Mouse (Mus musculus) bone marrow macrophage, adult 2 months (primary cell): ENCODE data around the gene Eid3. TPM values are rescaled to one million over a fixed set of nuclear protein-coding genes. Genes with fewer than 3 reads are reported as not detected.

Experiments
- H3K27ac ChIP-seq: 2 replicates; pipeline ENCODE4 v1.5.1; 2012; ENCODE audit warnings: low read depth, low read length; ENCODE audit not compliant: insufficient read depth
- H3K4me1 ChIP-seq: 2 replicates; pipeline ENCODE4 v1.6.1; 2012; ENCODE audit warnings: low read length; ENCODE audit not compliant: control insufficient read depth, insufficient read depth
- H3K4me3 ChIP-seq: 2 replicates; pipeline ENCODE4 v1.5.1; 2012; ENCODE audit warnings: mild to moderate bottlenecking, low read length, moderate library complexity; ENCODE audit not compliant: insufficient read depth
- CTCF ChIP-seq: IDR thresholded peaks from 2 replicates; pipeline ENCODE4 v1.5.1; 2012; ENCODE audit warnings: low read depth, mild to moderate bottlenecking, low read length, moderate library complexity
- POLR2A ChIP-seq: IDR thresholded peaks from 2 replicates; pipeline ENCODE4 v1.6.1; 2012; ENCODE audit warnings: mild to moderate bottlenecking, low read depth, low read length, borderline replicate concordance
- polyA plus RNA-seq: library from polyadenylated mRNA; stranded (reverse); fragments of >200 nt; gene quantifications from 2 replicates; pipeline ENCODE4 v1.2.4, GENCODE M21; 2012; ENCODE audit not compliant: missing spikeins, insufficient read depth, insufficient read length

The Eid3 gene
- polyA plus RNA-seq = 3.5 and 4.3 TPM in 2 replicates

DNA sequence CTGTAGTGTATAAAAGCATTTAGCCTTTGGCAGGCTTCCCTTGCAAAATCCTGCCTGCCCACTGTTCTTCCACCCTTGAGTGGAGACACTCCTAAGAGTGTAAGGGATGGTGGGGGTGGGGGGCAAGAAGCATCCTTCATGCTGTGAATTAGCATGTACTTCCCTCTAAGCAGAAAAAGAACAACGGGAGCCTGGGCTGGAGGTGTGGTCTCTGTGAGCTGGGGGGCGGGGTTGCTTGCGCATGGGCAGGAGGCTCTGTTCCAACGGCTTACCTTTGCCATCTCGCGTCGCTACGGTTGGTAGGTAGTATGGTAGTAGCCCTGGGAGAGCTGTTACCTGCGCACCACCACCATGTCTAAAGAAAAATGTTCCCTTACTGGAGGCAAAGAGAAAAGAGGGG, at the start of gene Eid3:
Gene Eid3 (plus strand): TSS at position 271 of the 400 bp plus-strand sequence.
- Histone ChIP-seq H3K4me3 (no peak within 1 kb of the TSS), H3K4me1 (peaks cover 47% of the 10 kb centered on the region), H3K27ac (no peak within 1 kb of the TSS)
- TF ChIP-seq POLR2A (no peak), CTCF (no peak)

DNA sequence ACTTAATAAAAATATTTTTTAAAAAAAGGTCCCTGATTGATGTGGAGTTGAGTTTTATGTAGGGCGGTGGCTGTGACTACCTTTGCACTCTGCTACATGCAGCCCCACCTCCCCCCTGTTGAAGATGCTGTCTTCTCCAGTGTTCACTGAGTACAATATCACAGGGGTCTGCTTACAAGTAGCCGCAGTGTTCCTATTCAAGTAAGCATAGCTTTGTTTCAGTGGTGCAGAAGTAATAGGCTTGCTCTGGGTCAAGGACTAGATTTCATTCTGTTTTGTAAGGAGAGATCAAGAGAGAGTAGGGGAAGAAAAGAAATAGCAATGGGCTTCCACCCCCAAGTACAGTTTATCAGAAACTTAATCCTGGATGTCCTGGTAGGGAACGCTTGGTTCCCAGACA, 48.9 kb upstream of the Eid3 start:
- H3K4me1 ChIP-seq = peaks cover 15% of the 10 kb centered on the region
- no peak for TF ChIP-seq CTCF
- TF ChIP-seq POLR2A = no peak
- H3K27ac ChIP-seq = no peak overlapping the region

DNA sequence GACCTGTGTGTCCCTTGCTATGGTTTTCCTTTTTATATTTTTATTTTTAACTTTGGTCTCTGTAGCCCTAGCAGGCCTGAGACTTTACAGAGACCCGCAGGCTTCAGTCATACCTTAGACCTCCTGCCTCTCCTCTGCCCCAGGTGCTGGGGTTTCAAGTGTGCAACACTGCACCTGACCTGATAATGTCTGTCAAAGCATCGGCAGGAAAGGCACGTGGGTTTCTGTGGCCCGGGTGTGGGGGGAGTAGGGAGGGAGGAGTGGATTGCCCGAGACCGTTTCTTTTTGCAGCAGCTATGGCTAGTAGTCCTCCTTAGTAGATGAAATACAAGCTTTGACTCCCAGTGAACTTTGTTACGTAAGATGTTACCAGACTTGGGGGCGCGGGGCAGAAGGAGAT, 48.5 kb upstream of the Eid3 start:
- no peak for TF ChIP-seq POLR2A
- no peak for TF ChIP-seq CTCF
- Histone ChIP-seq H3K4me3 (no peak overlapping the region), H3K27ac (no peak overlapping the region), H3K4me1 (peaks cover 15% of the 10 kb centered on the region)

More for the DNA sequence above, 48.9 kb upstream of the Eid3 start:
- H3K4me3 ChIP-seq = no peak overlapping the region

DNA sequence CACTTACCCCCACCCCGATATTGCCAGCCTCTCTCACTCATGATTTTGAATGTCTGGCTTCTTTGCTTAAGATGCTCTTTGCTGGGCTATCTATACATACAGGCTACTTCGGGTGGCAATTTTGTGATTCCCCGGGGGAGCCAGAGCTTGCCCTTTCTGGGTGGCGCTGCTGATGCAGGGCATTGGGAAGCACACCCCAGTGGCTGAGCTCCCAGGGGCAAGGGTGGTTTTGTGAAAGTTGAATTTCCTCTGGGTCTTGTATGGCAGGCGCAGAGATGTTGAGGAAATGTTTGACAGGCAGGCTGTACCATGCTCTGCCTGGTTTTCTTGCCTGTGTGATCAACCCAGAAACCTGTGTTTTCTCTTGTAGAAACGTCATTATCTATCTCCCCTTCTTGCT, 47.8 kb upstream of the Eid3 start:
- Histone ChIP-seq H3K27ac (no peak overlapping the region), H3K4me1 (peaks cover 13% of the 10 kb centered on the region), H3K4me3 (no peak overlapping the region)
- TF ChIP-seq POLR2A (no peak), CTCF (no peak)

DNA sequence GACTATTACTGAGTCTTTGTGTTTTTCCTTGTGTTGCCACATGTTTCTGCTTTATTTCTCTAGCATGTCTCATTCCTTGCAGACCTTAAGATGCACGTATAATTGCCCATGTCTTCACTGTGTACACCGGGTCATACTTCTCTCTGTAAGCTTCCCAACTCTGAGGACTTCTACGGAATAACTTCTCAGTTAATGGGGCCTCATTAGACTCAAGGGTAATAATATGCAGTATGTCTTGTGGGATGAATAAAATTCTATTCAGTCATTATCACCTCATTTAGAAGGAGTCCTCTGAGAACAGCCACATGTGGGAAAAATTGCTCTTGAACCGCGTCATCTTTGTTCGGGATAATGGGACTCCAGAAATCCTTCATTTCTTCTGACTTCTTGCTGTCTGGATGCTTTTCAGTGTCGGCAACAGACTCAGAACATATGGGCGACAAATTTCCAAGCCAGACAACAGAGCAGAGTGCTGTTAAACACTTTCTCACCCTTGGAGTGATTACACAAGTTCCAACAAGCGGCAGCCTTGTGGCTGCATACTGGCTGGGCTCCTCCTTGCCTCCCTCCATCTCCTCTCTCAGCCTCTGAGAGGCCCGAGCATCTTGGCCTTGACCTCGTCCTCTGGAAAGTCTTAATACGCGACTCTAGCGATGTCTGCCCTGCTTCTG, 43.2 kb upstream of the Eid3 start:
- TF ChIP-seq CTCF = no peak
- no peak for TF ChIP-seq POLR2A

DNA sequence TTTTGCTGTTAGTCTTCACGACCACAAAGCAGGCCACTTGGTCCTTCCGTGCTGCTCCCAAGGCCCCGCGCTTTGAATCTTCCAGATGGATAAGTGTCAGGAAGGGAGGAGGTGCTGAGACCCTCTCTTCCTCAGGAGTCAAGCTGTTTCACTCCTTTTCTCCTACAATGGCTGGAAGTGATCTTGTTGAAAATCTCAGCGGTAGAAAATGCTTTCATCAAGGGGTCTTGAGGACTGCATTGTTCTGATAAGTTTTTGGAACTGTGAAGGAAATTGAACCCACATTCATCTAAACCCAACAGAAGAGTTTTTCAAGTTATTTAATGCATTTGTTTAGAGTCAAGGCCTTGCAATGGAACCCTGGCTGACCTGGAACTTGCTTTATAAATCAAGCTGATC, 42.6 kb upstream of the Eid3 start:
- peaks cover 2% of the 10 kb centered on the region; the same call in 1 of the 2 replicates for H3K4me1 ChIP-seq
- TF ChIP-seq CTCF = no peak
- no peak for TF ChIP-seq POLR2A
- H3K27ac ChIP-seq = no peak overlapping the region
- H3K4me3 ChIP-seq = no peak overlapping the region

More for the DNA sequence above, 43.2 kb upstream of the Eid3 start:
- H3K27ac ChIP-seq = no peak overlapping the region
- H3K4me1 ChIP-seq = no peaks in the 10 kb centered on the region
- H3K4me3 ChIP-seq = no peak overlapping the region

DNA sequence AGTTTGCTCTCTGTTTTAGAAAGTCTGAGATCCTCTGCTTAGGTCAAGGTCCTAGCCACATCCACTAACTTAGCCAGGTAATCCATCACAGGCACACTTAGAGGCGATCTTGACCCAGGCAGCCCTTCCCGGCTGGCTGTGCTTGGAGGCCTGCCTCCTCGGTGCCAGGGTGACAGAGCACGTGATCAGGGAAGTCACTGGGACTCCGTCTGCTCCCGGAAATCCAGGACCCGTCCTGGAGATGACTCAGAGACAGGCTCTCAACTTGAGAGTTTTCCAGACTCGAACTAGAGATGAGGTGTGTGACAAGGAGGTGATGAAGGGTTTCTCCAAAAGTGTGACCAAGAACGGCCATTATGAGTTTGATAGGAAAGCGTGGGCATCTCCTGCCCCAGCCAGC, 41.9 kb upstream of the Eid3 start:
- Histone ChIP-seq H3K27ac (no peak overlapping the region), H3K4me3 (no peak overlapping the region), H3K4me1 (peaks cover 2% of the 10 kb centered on the region; the same call in 1 of the 2 replicates)
- TF ChIP-seq POLR2A (no peak), CTCF (no peak)

DNA sequence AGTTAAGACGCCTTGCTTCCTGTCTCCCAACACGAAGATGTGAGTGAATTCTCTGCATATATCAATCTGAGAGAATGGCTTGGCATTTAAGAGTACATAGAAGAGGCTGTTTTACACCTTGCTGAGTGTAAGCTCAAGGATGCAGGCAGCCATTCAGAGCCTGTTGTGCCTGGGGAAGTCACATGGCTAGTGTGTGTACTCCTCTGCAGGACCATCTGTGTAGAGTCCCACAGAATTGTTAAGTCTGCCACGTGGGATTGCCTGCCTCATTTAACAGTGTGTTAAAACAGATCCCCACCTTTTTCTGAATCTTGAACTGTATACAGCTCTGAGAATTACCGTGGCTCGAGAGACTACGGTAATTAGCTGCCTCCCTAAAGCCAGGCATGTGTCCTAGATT, 39.9 kb upstream of the Eid3 start:
- Histone ChIP-seq H3K4me1 (peaks cover 2% of the 10 kb centered on the region; the same call in 1 of the 2 replicates), H3K27ac (no peak overlapping the region), H3K4me3 (no peak overlapping the region)
- no peak for TF ChIP-seq POLR2A
- no peak for TF ChIP-seq CTCF

DNA sequence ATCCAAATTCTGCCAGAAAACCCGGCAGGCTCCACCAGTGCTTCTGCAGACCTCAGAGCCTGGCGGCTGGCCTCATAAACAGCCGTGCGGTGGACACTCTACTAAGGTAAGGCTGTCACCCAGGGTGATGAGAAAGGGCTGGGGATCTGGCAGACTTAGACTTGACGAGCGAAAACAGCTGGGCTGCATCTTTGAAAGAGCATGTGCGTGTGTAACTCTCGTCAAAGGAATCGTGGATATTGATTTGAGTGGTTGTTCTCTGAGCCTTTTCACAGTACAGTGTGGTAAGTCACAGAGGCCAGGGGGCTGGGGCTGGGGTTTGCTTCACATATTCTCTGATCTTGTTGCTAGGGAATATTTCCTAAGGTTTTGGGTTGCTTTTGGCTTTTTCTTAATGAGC, 32.5 kb upstream of the Eid3 start, which contains the start of gene Txnrd1:
Gene Txnrd1 (plus strand): TSS at position 26 of the 400 bp plus-strand sequence.
- Histone ChIP-seq H3K27ac (no peak within 1 kb of the TSS), H3K4me1 (peaks cover 2% of the 10 kb centered on the region; the same call in 1 of the 2 replicates), H3K4me3 (no peak within 1 kb of the TSS)
- TF ChIP-seq POLR2A (no peak), CTCF (no peak)

DNA sequence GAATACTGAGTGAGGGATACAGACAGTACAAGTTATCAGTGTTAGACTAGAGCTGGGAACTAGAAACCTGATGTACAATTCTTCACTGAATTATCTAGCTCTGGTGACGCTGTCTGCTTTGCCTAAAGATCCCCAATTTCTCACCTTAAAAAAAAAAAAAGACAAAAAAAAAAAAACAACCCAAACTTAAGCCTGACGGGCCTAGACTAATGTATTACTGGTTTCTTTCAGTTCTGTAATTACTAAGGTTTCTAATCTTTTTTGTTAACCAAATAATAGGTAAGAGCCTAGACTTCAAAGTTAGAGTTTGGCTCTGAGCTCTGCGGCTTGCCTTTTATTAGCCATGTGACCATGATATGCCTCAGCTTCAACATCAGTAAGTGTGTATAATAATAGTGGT, 30.5 kb upstream of the Eid3 start:
- Histone ChIP-seq H3K4me3 (no peak overlapping the region), H3K4me1 (peaks cover 2% of the 10 kb centered on the region; the same call in 1 of the 2 replicates), H3K27ac (no peak overlapping the region)
- TF ChIP-seq CTCF = no peak
- no peak for TF ChIP-seq POLR2A
